Mouse (Mus musculus) heart, postnatal 0 days (tissue): ENCODE results near the gene Aoc2.

Experiments used
- CTCF ChIP-seq: IDR thresholded peaks from 2 replicates; pipeline ENCODE4 v1.5.1; 2016; ENCODE audit warnings: antibody characterized with exemption, control low read depth, low read depth
- EP300 ChIP-seq: IDR thresholded peaks from 2 replicates; pipeline ENCODE4 v1.6.1; 2016; ENCODE audit warnings: antibody characterized with exemption, low read depth

GRCm38 (mm10) chr11:101367326-101367935 lies 42.6 kb downstream of the Aoc2 start, which contains the start of gene G6pc:
- TF ChIP-seq CTCF (no peak), EP300 (no peak)
